Mouse (Mus musculus): ENCODE measurements at regions not wholly inside any gene's neighbourhood (a gene's known extent, or its start where the extent isn't known, plus 50 kb on each side); places are given as distances from the start of the nearest gene placed in this dataset.

DNA sequence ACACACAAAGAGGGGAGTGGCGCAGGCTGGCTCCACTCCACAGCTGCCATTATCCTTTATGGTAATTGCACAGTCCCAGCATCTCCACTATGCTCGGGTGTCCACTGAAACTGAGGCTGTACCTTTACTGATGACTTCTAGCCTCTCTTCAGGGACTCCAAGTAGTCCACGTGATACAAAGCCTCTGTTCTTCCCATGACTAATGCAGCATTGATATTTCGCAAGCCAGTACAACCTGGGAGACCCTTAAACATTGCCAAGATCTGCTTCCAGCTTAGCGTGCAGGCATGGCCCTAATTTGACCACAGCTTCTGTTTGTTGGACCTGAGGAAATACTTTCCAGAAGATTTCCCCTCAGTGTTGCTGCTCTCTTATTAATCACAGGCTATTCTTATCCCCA lies 215.8 kb downstream of the Galc start:
- TF ChIP-seq CTCF (IDR thresholded peaks at IDR 0.05; ENCODE audit: control insufficient read depth, insufficient read depth, insufficient replicate concordance, low read depth, low read length) (no peak), POLR2A (IDR thresholded peaks at IDR 0.05; ENCODE audit: control insufficient read depth, low read depth, low read length) (no peak)

Measured in testis, adult 2 months (tissue).